Mouse (Mus musculus) testis, adult 2 months (tissue): ENCODE measurements around the gene Slco1c1. TPM values are rescaled to one million over a fixed set of nuclear protein-coding genes. Genes with fewer than 3 reads are reported as not detected.
"Not testable (repeated sequence)": the region's sequence is repeated elsewhere in the genome, so short reads cannot be mapped to it uniquely, and the experiment has no call there.

Source experiments
- H3K27ac ChIP-seq: fragments of 200-500 bp; 2 replicates; pipeline ENCODE4 v1.5.1; 2012; ENCODE audit warnings: low read depth, low read length; ENCODE audit not compliant: control insufficient read depth, insufficient read depth
- H3K27me3 ChIP-seq: fragments of 200-500 bp; 2 replicates; pipeline ENCODE4 v1.6.1; 2012; ENCODE audit warnings: mild to moderate bottlenecking, low read length, moderate library complexity; ENCODE audit not compliant: control insufficient read depth, insufficient read depth
- H3K36me3 ChIP-seq: fragments of 200-500 bp; 2 replicates; pipeline ENCODE4 v1.6.1; 2012; ENCODE audit warnings: mild to moderate bottlenecking, low read length; ENCODE audit not compliant: control insufficient read depth, insufficient read depth
- H3K4me1 ChIP-seq: fragments of 200-500 bp; 2 replicates; pipeline ENCODE4 v1.6.1; 2012; ENCODE audit warnings: low read length; ENCODE audit not compliant: control insufficient read depth, insufficient read depth
- H3K4me3 ChIP-seq: fragments of 200-500 bp; 2 replicates; pipeline ENCODE4 v1.5.1; 2012; ENCODE audit warnings: low read depth, mild to moderate bottlenecking, low read length, moderate library complexity, mixed read lengths; ENCODE audit not compliant: control insufficient read depth
- CTCF ChIP-seq: fragments of 200-500 bp; IDR thresholded peaks from 2 replicates; pipeline ENCODE4 v1.5.1; 2012; ENCODE audit warnings: low read depth, mild to moderate bottlenecking, inconsistent platforms, low read length, moderate library complexity; ENCODE audit not compliant: control insufficient read depth, insufficient read depth, insufficient replicate concordance
- POLR2A ChIP-seq: fragments of 200-500 bp; IDR thresholded peaks from 2 replicates; pipeline ENCODE4 v1.6.1; 2012; ENCODE audit warnings: low read depth, mild to moderate bottlenecking, inconsistent platforms, low read length, moderate library complexity; ENCODE audit not compliant: control insufficient read depth
- polyA plus RNA-seq: library from polyadenylated mRNA; depleted of rRNA; stranded (reverse); fragments of >200 nt; gene quantifications from 2 replicates; pipeline ENCODE4 v1.2.3, GENCODE M21; 2012

Slco1c1 gene
- polyA plus RNA-seq, 1 experiment, result not detected

- no peaks in the 10 kb centered on the region for H3K4me1 ChIP-seq
- H3K27me3 ChIP-seq, result no peaks in the 10 kb centered on the region
- H3K36me3 ChIP-seq, result no peaks in the 10 kb centered on the region
- no peak overlapping the region for H3K27ac ChIP-seq
- TF ChIP-seq POLR2A (no peak), CTCF (no peak)
- H3K4me3 ChIP-seq, result no peak overlapping the region
Observed at GRCm38 (mm10) chr6:141590002-141590401, 65.8 kb downstream of the Slco1c1 start.

DNA sequence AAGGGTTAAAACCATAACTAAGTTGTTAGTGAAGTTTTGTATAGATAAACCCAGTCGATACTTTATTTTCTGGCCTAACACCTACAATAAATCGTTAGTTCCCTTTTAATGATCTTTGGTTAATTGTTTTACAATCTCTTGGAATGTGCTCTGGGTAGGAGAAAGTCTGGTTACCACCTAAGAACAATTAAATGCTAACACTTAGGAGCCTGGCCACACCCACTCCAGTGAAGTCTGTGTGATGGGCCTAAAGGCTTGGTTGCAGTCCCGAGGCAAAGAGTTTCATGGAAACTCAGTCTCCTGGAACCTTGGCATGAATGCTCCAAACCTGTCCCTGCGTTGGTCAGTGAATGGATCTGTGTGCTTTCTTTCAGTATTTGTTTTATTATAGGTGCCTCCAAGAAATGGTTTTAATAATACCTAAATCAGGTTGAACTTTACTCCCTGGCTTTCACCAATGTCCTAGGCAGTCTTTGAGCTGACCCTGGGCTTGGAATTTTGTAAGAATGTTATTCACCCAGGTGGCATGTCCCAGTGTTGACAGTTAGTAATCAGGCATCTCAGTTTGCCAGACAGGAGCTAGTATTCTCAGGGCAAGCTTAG lies 66.5 kb downstream of the Slco1c1 start:
- H3K36me3 ChIP-seq, H3K27me3 ChIP-seq, H3K4me1 ChIP-seq, H3K27ac ChIP-seq, H3K4me3 ChIP-seq: not testable (repeated sequence)

DNA sequence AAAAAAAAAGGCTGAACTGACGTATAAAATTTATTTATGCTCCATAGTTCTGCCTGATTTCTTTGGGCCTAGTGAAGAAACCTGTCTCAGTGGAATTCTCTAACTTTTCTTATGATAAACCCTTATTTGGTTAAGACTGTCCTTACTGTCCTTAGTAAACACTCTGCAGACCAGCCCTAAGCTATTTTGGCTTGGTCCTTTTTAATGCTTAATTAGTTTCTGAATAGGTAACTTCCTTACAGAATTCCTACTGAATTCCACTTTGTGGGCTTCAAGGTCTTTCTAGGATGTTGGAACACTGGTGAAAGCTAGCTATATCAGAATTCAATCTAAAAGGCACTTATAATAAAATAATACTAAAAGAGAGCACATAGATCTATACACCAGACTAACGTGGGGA lies 71.9 kb downstream of the Slco1c1 start:
- Histone ChIP-seq H3K36me3 (no peaks in the 10 kb centered on the region), H3K27me3 (no peaks in the 10 kb centered on the region), H3K27ac (no peak overlapping the region), H3K4me3 (no peak overlapping the region), H3K4me1 (peaks cover 2% of the 10 kb centered on the region; the same call in 1 of the 2 replicates)
- TF ChIP-seq CTCF, result no peak
- no peak for TF ChIP-seq POLR2A

GRCm38 (mm10) chr6:141597037-141597436 lies 72.9 kb downstream of the Slco1c1 start:
- TF ChIP-seq POLR2A, result no peak
- no peak for TF ChIP-seq CTCF
- Histone ChIP-seq H3K36me3 (no peaks in the 10 kb centered on the region), H3K4me1 (peaks cover 2% of the 10 kb centered on the region; the same call in 1 of the 2 replicates), H3K4me3 (no peak overlapping the region), H3K27me3 (no peaks in the 10 kb centered on the region), H3K27ac (no peak overlapping the region)

GRCm38 (mm10) chr6:141600940-141601339 lies 76.8 kb downstream of the Slco1c1 start:
- Histone ChIP-seq H3K36me3 (no peaks in the 10 kb centered on the region), H3K4me1 (peaks cover 2% of the 10 kb centered on the region; the same call in 1 of the 2 replicates), H3K27ac (no peak overlapping the region), H3K4me3 (no peak overlapping the region; the same call in 1 of the 2 replicates), H3K27me3 (no peaks in the 10 kb centered on the region)
- no peak for TF ChIP-seq POLR2A
- TF ChIP-seq CTCF, result no peak

DNA sequence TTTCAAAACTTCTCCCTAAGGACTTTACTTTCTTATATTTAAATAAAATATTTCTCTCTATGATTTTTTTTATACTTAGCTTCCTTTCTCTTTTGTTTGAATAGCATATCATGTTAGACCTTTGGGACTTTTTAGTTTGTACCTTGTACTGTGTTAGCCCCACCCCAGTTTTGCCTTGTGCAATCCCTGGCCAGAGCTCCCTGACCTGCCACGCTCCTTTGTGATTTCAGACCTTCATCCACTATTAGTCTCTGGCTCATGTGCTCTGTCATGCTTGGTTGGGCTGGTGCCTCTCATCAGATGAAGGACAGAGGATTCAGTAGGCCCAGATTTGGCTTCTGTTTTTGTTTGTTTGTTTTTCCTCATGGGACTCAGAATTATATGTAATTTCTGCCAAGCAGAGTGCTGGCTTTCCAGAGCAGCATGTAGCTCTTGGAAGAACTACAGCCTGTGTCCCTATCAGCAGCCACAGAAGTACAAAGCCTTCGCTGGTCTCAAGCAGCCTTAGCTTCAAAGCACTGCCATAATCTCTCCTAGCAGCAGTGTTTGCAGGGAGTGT lies 86.6 kb downstream of the Slco1c1 start:
- Histone ChIP-seq H3K36me3 (no peaks in the 10 kb centered on the region), H3K4me3 (no peak overlapping the region), H3K4me1 (no peaks in the 10 kb centered on the region), H3K27ac (no peak overlapping the region), H3K27me3 (no peaks in the 10 kb centered on the region)
- no peak for TF ChIP-seq CTCF
- TF ChIP-seq POLR2A, result no peak

- Histone ChIP-seq H3K4me1 (no peaks in the 10 kb centered on the region), H3K27ac (no peak overlapping the region), H3K36me3 (no peaks in the 10 kb centered on the region), H3K27me3 (no peaks in the 10 kb centered on the region), H3K4me3 (no peak overlapping the region)
- TF ChIP-seq POLR2A, result no peak
- no peak for TF ChIP-seq CTCF
Observed at GRCm38 (mm10) chr6:141614017-141614416, 89.8 kb downstream of the Slco1c1 start.
